Mouse (Mus musculus) erythroid progenitor cell, adult 5-6 weeks (primary cell): ENCODE data around the gene Alms1. TPM values are rescaled to one million over a fixed set of nuclear protein-coding genes. Genes with fewer than 3 reads are reported as not detected.
"Not testable (repeated sequence)": the region's sequence is repeated elsewhere in the genome, so short reads cannot be mapped to it uniquely, and the experiment has no call there.

Experiments
- ATAC-seq: replicated peaks from 2 replicates; pipeline ENCODE4 v1.8.0; 2016; ENCODE audit warnings: moderate number of reproducible peaks, mild to moderate bottlenecking, moderate TSS enrichment, inconsistent platforms; ENCODE audit not compliant: poor library complexity, low FRiP score, severe bottlenecking
- total RNA-seq, 2 experiments: library from RNA; stranded (forward) in 1 of 2; stranded (reverse) in 1 of 2; fragments of 150-400 nt in 1 of 2; fragments of 186-747, 209-891 nt in 1 of 2; gene quantifications; 2 replicates each; pipeline versions ENCODE4 v1.2.3 to v1.2.4; 2015 to 2017; ENCODE audit warnings: low replicate concordance in 2 of 2

Alms1 gene
- 50.7 and 50.8 TPM in 2 replicates for total RNA-seq (2015; ENCODE audit: low replicate concordance)
- 66.1 and 66.9 TPM in 2 replicates for total RNA-seq (2017; ENCODE audit: low replicate concordance)

GRCm38 (mm10) chr6:85587396-85588143 is at the start of gene Alms1:
TSS of gene Alms1 (plus strand) at chr6:85587531.
- peak; percentile 94 for ATAC-seq

GRCm38 (mm10) chr6:85543351-85544175 is 43.8 kb upstream of the Alms1 start:
- no peak for ATAC-seq

DNA sequence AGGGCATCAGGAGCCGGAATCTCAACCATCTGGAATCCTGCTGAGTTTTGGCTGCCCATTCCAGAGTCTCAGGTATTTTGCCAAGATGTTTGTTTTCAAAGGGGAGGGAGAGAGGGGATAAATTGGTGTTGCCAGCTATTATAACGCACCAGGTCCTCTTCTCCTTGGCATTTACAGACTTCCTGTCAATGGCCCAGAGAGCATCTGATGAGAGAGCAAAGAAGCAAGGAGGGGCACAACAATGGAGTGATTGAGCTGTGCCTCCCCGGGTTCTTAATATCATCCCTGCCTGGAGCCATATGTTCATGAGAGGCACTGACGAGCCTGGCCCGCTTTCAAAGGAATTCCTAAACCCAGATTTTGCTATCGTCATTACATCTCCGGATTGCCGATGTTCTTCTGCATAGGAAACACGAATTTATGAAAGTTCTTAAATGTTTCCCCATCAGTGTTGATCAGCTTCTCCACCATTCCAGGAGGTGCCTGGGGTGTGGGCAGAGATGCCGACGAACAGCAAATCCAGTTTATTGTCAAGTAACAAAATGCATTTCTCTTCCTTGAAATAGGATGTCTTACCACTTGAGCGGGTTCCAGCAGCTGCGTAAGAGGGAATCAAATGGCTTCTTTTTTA is 43.0 kb upstream of the Alms1 start:
- ATAC-seq: no peak

- no peak for ATAC-seq
Measured at GRCm38 (mm10) chr6:85547642-85548041, 39.7 kb upstream of the Alms1 start.

- no peak for ATAC-seq
Measured at GRCm38 (mm10) chr6:85562374-85562773, 25.0 kb upstream of the Alms1 start.

- ATAC-seq: no peak
Measured at GRCm38 (mm10) chr6:85572816-85573215, 14.5 kb upstream of the Alms1 start.

DNA sequence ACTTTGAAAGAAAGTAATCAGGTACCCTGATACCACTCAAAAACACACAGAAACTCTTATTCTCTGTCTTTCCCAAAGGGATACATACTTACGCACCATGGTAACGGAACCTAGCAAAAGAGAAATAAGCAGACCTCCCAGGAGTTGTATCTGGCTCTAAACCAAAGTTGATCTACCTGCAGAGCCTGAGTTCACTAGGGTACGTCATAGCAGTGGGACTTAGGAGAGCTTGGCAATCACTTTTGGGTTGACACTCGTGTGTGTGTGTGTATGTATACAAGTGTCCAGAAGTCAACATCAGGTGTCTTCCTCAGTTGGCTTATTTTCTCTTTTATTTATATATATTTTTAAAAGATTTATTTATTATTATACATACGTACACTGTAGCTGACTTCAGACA is 5.6 kb upstream of the Alms1 start:
- no peak for ATAC-seq

DNA sequence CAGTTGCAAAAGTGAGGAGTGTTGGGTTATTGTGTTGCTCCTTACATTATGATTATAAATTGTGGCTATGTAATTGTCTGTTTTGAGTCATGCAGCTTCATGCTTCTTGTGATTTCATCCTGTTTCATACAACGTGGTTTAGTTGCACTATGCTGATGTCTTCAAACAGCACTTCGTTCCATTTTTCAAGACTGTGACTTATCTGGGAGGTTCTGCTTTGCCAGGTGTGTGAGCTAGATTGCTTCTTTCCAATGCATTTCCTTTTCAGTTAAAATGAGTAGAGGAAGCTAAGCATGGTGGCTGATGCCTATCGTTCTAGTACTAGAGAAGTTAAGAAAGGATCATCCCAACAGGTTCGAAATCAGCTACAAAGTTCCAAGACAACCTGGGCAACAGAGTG is 2.7 kb upstream of the Alms1 start:
- no peak for ATAC-seq

GRCm38 (mm10) chr6:85586805-85587367 is 445 bp upstream of the Alms1 start:
- peak; percentile 32 for ATAC-seq

- peak; percentile 13 for ATAC-seq
Measured at GRCm38 (mm10) chr6:85588164-85588563, 833 bp downstream of the Alms1 start.

DNA sequence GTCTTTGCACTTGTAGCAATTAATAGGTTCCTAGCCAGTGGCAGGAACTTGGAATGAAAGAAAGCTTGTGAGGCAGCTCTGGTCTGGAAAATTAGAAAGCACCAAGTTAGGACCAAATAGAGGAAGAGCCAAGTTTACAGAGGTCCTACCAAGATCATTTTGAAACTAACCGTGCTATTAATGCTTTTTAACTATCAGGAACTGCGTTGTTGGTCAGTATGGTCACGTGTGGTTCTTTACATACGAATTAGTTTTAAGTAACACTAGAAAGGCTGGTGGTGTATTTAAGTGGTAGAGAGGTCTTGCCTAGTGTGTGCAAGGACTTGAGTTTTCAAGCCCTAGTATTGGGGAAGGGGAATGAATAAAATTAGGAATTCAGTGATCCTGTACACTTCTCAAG is 1.2 kb downstream of the Alms1 start:
- ATAC-seq: no peak

DNA sequence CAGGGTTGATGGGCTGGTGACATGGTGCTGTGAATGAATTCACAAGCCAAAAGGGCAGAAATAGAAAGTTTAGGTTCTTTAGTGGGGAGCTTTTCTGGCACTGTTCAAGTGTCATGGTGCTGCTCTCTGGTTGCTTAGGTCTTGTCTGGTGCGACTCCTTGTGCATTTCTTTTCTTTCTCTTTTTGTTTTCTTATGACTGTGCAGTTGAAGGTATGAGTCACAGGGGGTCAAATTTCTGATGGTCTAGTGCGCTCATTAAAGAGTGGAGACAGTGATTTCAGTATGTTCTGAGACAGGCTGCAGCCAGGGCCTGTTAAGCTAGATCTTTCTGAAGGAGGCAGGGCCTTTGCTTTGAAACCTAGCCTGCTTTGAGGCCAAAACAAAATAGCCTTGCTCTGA is 2.8 kb downstream of the Alms1 start:
- no peak for ATAC-seq

GRCm38 (mm10) chr6:85599310-85599709 is 12.0 kb downstream of the Alms1 start:
- no peak for ATAC-seq

DNA sequence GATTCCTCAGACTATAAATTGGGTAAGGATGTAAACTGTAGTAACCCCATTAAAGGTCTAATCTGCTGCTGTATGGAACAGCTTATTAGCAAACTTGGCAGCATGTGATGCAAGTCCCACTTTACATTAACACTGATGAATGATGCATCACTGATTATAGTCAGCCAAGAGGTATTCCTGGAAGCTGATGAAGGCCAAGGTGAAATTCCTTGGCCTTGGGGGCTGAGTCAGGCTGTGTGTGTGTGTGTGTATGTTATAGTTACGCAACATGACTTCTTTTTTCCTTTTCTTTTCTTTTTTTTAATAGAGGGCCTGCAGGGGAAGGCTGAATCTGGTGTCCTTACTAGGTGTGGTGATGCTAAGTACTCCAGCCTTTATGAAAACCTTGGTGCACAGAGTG is 23.2 kb downstream of the Alms1 start:
- no peak for ATAC-seq

DNA sequence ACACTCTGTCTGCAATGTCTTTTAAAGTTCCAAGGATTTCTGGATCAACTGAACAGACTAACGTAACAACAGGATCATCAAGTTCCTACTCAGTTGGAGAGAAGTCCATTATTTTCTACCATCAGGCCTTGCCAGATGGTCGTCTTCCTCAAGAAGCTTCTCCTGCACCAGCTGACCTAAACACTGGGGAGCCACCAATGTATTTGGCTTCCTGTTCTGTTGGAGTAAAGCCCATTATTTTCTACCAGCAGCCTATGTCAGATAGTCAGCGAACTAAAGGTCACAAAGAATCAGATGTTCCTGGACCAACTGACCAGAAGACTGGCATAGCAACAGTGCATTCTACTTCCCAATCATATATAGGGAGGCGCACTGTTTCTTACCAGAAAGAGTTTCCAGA is 33.5 kb downstream of the Alms1 start:
- ATAC-seq: no peak

DNA sequence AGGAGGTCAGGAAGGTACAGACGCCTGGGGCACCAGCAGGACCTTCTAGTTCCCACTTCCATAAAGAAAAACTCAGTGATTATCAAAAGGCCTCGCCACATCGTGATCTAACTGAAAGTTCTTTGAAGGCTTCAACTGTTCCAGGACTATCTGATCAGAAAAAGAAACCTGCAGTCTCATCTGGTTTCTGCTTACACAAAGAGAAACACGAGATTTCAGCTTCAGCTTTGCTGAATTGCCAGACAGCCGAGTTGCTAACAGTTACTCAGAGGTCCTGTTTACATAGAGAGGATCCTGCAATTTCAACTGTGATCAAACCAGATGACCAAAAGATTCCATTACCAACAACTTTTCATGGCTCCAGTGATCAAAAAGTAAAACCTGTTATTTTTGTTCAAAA is 34.3 kb downstream of the Alms1 start:
- ATAC-seq: no peak

- ATAC-seq: no peak
Measured at GRCm38 (mm10) chr6:85624511-85624910, 37.2 kb downstream of the Alms1 start.

DNA sequence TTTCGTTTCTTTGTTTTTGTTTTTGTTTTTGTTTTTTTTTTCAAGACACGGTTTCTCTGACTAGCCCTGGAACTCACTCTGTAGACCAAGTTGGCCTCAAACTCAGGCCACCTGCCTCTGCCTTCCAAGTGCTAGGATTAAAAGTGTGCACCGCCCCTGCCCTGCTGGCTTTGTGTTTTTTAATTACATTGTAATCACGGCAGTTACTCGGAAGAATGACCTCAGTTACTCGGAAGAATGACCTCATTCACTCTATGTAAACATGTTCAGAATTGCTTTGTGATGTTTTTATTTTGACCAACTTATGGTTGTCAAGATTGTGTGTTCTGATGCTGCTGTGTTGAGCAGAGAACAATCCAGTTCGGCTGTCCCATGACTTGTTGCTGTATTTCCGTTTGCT is 45.8 kb downstream of the Alms1 start:
- no peak for ATAC-seq

- ATAC-seq: no peak
Measured at GRCm38 (mm10) chr6:85653244-85653643, 65.9 kb downstream of the Alms1 start.

DNA sequence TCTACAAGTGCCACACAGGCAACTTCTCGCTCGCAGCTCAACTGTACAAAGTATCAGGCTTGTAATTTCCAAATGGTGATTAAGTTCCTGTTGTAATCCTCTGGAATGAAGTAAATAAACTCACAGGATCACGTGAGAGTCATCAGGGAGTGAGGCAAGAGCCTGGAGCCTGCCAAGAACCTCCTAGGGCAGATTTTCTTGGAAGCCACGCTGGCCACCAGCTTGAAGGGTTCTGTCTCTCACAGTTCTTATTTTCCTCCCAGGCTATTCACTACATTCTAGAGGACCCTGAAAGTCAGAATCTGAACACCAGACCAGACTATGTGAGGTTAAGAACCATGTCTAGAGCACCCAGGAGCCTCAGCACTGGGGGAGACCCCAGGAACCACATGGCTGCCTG is 114.6 kb downstream of the Alms1 start:
- ATAC-seq: not testable (repeated sequence)
